Comparison of ENCODE assay signal across 22 mouse cellular contexts in genomic region chr2:103290167-103290566, GRCm38 (mm10). TPM values are rescaled to one million over a fixed set of nuclear protein-coding genes. Genes with fewer than 3 reads are reported as not detected.
DNase-seq lines count a peak whose midpoint lies in the region; TF ChIP-seq lines count a peak whose summit lies in the region.
"Had no signal": no experiment of that assay in that cellular context is flagged by ENCODE, and none has a peak within 500 bp of the region (broad histone marks: within the 10 kb centered on the region; RNA-seq: fewer than 3 reads in every experiment).

No protein-coding gene starts in this region.

- 37% methylated on average over 3 of the region's 3 CpGs for WGBS in liver, adult 2 months

- H3K79me2 ChIP-seq in liver, adult 2 months (ENCODE audit: control insufficient read depth, insufficient read depth, low read length) = no peaks in the 10 kb centered on the region

- no peaks in the 10 kb centered on the region for H3K36me3 ChIP-seq in liver, adult 2 months (ENCODE audit: control insufficient read depth, insufficient read depth, low read length)
- H3K36me3 ChIP-seq: embryonic facial prominence, embryonic 15.5 days; forebrain, embryonic 15.5 days; heart, embryonic 12.5 days; hindbrain, embryonic 10.5 days; intestine, embryonic 15.5 days had no signal

- peak; percentile 55 for DNase-seq in adrenal gland, postnatal 10 days
- DNase-seq in adrenal gland, postnatal 25 days = no peak
- DNase-seq in liver, adult 2 months (ENCODE audit: extremely low read depth, low read depth, low spot score) = peak; percentile 88
- DNase-seq in liver = no peak
- DNase-seq in adrenal gland, postnatal 14 days = peak; percentile 66
- DNase-seq in cerebellum, adult 9-10 months = no peak
- DNase-seq: cerebellum, adult 2 months; cerebellum, postnatal 14 days; embryo, embryonic 11 days; gastrocnemius, postnatal 36 days had no signal

- H3K4me1 ChIP-seq in liver, adult 2 months (ENCODE audit: control insufficient read depth, insufficient read depth, low read length) = peaks cover 5% of the 10 kb centered on the region
- H3K4me1 ChIP-seq in brown adipose tissue, adult 24 weeks (ENCODE audit: control insufficient read depth, insufficient read depth, insufficient read length, low read length) = peaks cover 4% of the 10 kb centered on the region
- H3K4me1 ChIP-seq: forebrain, embryonic 15.5 days had no signal

- H3K27me3 ChIP-seq in liver, adult 2 months (ENCODE audit: control insufficient read depth, insufficient read depth, low read length) = no peaks in the 10 kb centered on the region
- H3K27me3 ChIP-seq: embryonic facial prominence, embryonic 15.5 days; forebrain, embryonic 15.5 days; intestine, embryonic 15.5 days had no signal

- TF ChIP-seq CTCF in liver, adult 2 months (IDR thresholded peaks at IDR 0.05; ENCODE audit: low read depth, low read length) = no peak

- H3K9ac ChIP-seq in liver, adult 2 months (ENCODE audit: low read depth, low read length) = no peak overlapping the region
- H3K9ac ChIP-seq: embryonic facial prominence, embryonic 15.5 days; forebrain, embryonic 15.5 days; heart, embryonic 12.5 days; hindbrain, embryonic 14.5 days; intestine, embryonic 15.5 days had no signal

- no peak overlapping the region for H3K27ac ChIP-seq in liver, adult 2 months (replicated peaks; ENCODE audit: insufficient read depth, low read depth, low read length)
- H3K27ac ChIP-seq in brown adipose tissue, adult 24 weeks (replicated peaks; ENCODE audit: low read depth, low read length) = peak overlapping the region; percentile 21; the same call in 1 of the 2 replicates
- H3K27ac ChIP-seq: embryonic facial prominence, embryonic 15.5 days; forebrain, embryonic 15.5 days; hindbrain, embryonic 10.5 days; hindbrain, embryonic 14.5 days; intestine, embryonic 15.5 days had no signal

- no peak for TF ChIP-seq POLR2A in liver, adult 2 months (IDR thresholded peaks at IDR 0.05; ENCODE audit: extremely low read depth, insufficient read depth, low read length)

- no peak overlapping the region for H3K4me3 ChIP-seq in liver, adult 2 months (ENCODE audit: insufficient read depth, low read depth, low read length)
- H3K4me3 ChIP-seq in brown adipose tissue, adult 24 weeks (ENCODE audit: insufficient read depth, low read depth, low read length) = no peak overlapping the region
- H3K4me3 ChIP-seq: embryonic facial prominence, embryonic 15.5 days; erythroblast, embryonic 14.5 days; forebrain, embryonic 15.5 days; heart, embryonic 12.5 days; hindbrain, embryonic 10.5 days; intestine, embryonic 15.5 days had no signal

RNA-seq across cellular contexts. Expression of gene Ehf, which starts 12.9 kb away (rescaled TPM):
- total RNA-seq in adrenal gland, postnatal 10 days (2021) = under 1 TPM; 0.36 to 0.48 TPM
- 0.52 and 1.00 TPM in 2 replicates for total RNA-seq in adrenal gland, postnatal 25 days (2021)
- total RNA-seq in liver, adult 2 months (2014; rRNA removed) = 0.74 and 0.94 TPM in 2 replicates
- polyA plus RNA-seq in liver, adult 2 months (2012; rRNA removed) = 0.40 and 0.49 TPM in 2 replicates
- 0.41 and 1.2 TPM in 2 replicates for total RNA-seq in adrenal gland, postnatal 14 days (2021)
- not detected in 2 replicates for polyA plus RNA-seq in brown adipose tissue, adult 24 weeks (2012; ENCODE audit: insufficient read depth, insufficient read length, missing spikeins)
- total RNA-seq: common myeloid progenitor, adult 5-6 weeks; gastrocnemius, adult 8-10 months; heart, postnatal 25 days had no signal
- polyA plus RNA-seq: forebrain, embryonic 11.5 days; heart, embryonic 12.5 days had no signal

Comparison
In these comparisons a context has a peak if more than half of its experiments do, and no peak if none do; other contexts are left out.
1. DNase-seq: peak in adrenal gland, postnatal 10 days (single experiment), liver, adult 2 months (single experiment) and adrenal gland, postnatal 14 days (single experiment); none in adrenal gland, postnatal 25 days (single experiment), liver (single experiment) and cerebellum, adult 9-10 months (single experiment).